Mouse (Mus musculus) macrophage (primary cell): Measurements from ENCODE around the gene Tes. TPM values are rescaled to one million over a fixed set of nuclear protein-coding genes. Genes with fewer than 3 reads are reported as not detected.

ENCODE experiments used
- H3K27ac ChIP-seq: fragments of 350-480 bp; formaldehyde crosslinking; 2 replicates; pipeline ENCODE4 v1.9.0; 2021
- H3K36me3 ChIP-seq: fragments of 350-480 bp; formaldehyde crosslinking; 2 replicates; pipeline ENCODE4 v1.9.0; 2021; ENCODE audit errors: inconsistent target
- H3K4me3 ChIP-seq: fragments of 350-480 bp; formaldehyde crosslinking; 2 replicates; pipeline ENCODE4 v1.9.0; 2021; ENCODE audit errors: inconsistent target
- H3K79me2 ChIP-seq: fragments of 350-480 bp; formaldehyde crosslinking; 2 replicates; pipeline ENCODE4 v1.9.0; 2021; ENCODE audit errors: inconsistent target
- WGBS: methylation state at CpG from one replicate; pipeline ENCODE4 v1.1.7; 2026; ENCODE audit warnings: inconsistent platforms; ENCODE audit not compliant: missing documents; 5-methylcytosine and 5-hydroxymethylcytosine counted together
- polyA plus RNA-seq: library from polyadenylated mRNA; stranded (reverse); fragments of 250-400 nt; gene quantifications from 3 replicates; pipeline ENCODE4 v1.2.4, GENCODE M21; 2018; ENCODE audit warnings: inconsistent platforms

The Tes gene
- polyA plus RNA-seq, 1 experiment from 2014 or later, result 6.0 TPM

GRCm38 (mm10) chr6:17099477-17100130 is 34.7 kb downstream of the Tes start:
- WGBS, result 95% methylated on average over 21 of the region's 25 CpGs
- Histone ChIP-seq H3K27ac (no peak overlapping the region), H3K36me3 (0 out of 2 replicates have a peak, but pooled peaks cover 8% of the 10 kb centered on the region), H3K4me3 (no peak overlapping the region), H3K79me2 (no peaks in the 10 kb centered on the region)

GRCm38 (mm10) chr6:17105714-17106113 is 40.8 kb downstream of the Tes start:
- Histone ChIP-seq H3K79me2 (no peaks in the 10 kb centered on the region), H3K4me3 (no peak overlapping the region), H3K27ac (no peak overlapping the region), H3K36me3 (0 out of 2 replicates have a peak, but pooled peaks cover 3% of the 10 kb centered on the region)

- H3K36me3 ChIP-seq, result no peaks in the 10 kb centered on the region
- no peaks in the 10 kb centered on the region for H3K79me2 ChIP-seq
- 98% methylated on average over 4 of the region's 5 CpGs for WGBS
- H3K27ac ChIP-seq, result no peak overlapping the region
- H3K4me3 ChIP-seq, result no peak overlapping the region
These were observed 41.5 kb downstream of the Tes start for GRCm38 (mm10) chr6:17106493-17106892.

GRCm38 (mm10) chr6:17109204-17109603 is 44.3 kb downstream of the Tes start:
- Histone ChIP-seq H3K27ac (no peak overlapping the region), H3K79me2 (no peaks in the 10 kb centered on the region), H3K36me3 (no peaks in the 10 kb centered on the region), H3K4me3 (no peak overlapping the region)
- WGBS, result 68% methylated on average over 4 of the region's 4 CpGs

- Histone ChIP-seq H3K27ac (no peak overlapping the region), H3K36me3 (no peaks in the 10 kb centered on the region), H3K79me2 (no peaks in the 10 kb centered on the region), H3K4me3 (no peak overlapping the region)
- WGBS, result 84% methylated on average over 6 of the region's 6 CpGs
These were observed 45.7 kb downstream of the Tes start for GRCm38 (mm10) chr6:17110564-17111100.

GRCm38 (mm10) chr6:17112081-17112480 is 47.1 kb downstream of the Tes start:
- 100% methylated on average over 1 of the region's 1 CpGs for WGBS
- H3K4me3 ChIP-seq, result no peak overlapping the region
- no peaks in the 10 kb centered on the region for H3K79me2 ChIP-seq
- H3K27ac ChIP-seq, result no peak overlapping the region
- no peaks in the 10 kb centered on the region for H3K36me3 ChIP-seq

- H3K27ac ChIP-seq, result no peak overlapping the region
- H3K4me3 ChIP-seq, result no peak overlapping the region
- WGBS, result 87% methylated on average over 2 of the region's 2 CpGs
- H3K36me3 ChIP-seq, result no peaks in the 10 kb centered on the region
- H3K79me2 ChIP-seq, result no peaks in the 10 kb centered on the region
These were observed 48.0 kb downstream of the Tes start for GRCm38 (mm10) chr6:17112990-17113389.

GRCm38 (mm10) chr6:17114588-17114987 is 49.6 kb downstream of the Tes start:
- Histone ChIP-seq H3K79me2 (no peaks in the 10 kb centered on the region), H3K27ac (no peak overlapping the region), H3K4me3 (no peak overlapping the region), H3K36me3 (no peaks in the 10 kb centered on the region)
- 85% methylated on average over 5 of the region's 5 CpGs for WGBS

GRCm38 (mm10) chr6:17115046-17115790 is 50.3 kb downstream of the Tes start:
- WGBS, result 91% methylated on average over 2 of the region's 2 CpGs
- H3K4me3 ChIP-seq, result no peak overlapping the region
- no peaks in the 10 kb centered on the region for H3K79me2 ChIP-seq
- H3K36me3 ChIP-seq, result no peaks in the 10 kb centered on the region
- no peak overlapping the region for H3K27ac ChIP-seq

GRCm38 (mm10) chr6:17119521-17120232 is 54.7 kb downstream of the Tes start:
- H3K4me3 ChIP-seq, result no peak overlapping the region
- H3K36me3 ChIP-seq, result no peaks in the 10 kb centered on the region
- no peaks in the 10 kb centered on the region for H3K79me2 ChIP-seq
- 92% methylated on average over 7 of the region's 7 CpGs for whole genome bisulfite sequencing
- H3K27ac ChIP-seq, result no peak overlapping the region

- H3K4me3 ChIP-seq, result no peak overlapping the region
- no peaks in the 10 kb centered on the region for H3K79me2 ChIP-seq
- WGBS, result 100% methylated on average over 2 of the region's 2 CpGs
- no peak overlapping the region for H3K27ac ChIP-seq
- H3K36me3 ChIP-seq, result no peaks in the 10 kb centered on the region
These were observed 75.1 kb downstream of the Tes start for GRCm38 (mm10) chr6:17140021-17140420.

- H3K36me3 ChIP-seq, result no peaks in the 10 kb centered on the region
- WGBS, result 82% methylated on average over 4 of the region's 4 CpGs
- no peaks in the 10 kb centered on the region for H3K79me2 ChIP-seq
- H3K27ac ChIP-seq, result no peak overlapping the region
- H3K4me3 ChIP-seq, result no peak overlapping the region
These were observed 77.8 kb downstream of the Tes start for GRCm38 (mm10) chr6:17142577-17143359.

GRCm38 (mm10) chr6:17151071-17151715 is 86.2 kb downstream of the Tes start:
- H3K27ac ChIP-seq, result no peak overlapping the region
- H3K4me3 ChIP-seq, result no peak overlapping the region
- 89% methylated on average over 4 of the region's 4 CpGs for WGBS
- no peaks in the 10 kb centered on the region for H3K36me3 ChIP-seq
- no peaks in the 10 kb centered on the region for H3K79me2 ChIP-seq

GRCm38 (mm10) chr6:17152551-17152950 is 87.6 kb downstream of the Tes start:
- H3K27ac ChIP-seq, result no peak overlapping the region
- WGBS, result 55% methylated on average over 3 of the region's 3 CpGs
- no peaks in the 10 kb centered on the region for H3K79me2 ChIP-seq
- no peak overlapping the region for H3K4me3 ChIP-seq
- H3K36me3 ChIP-seq, result no peaks in the 10 kb centered on the region
